Mouse (Mus musculus): ENCODE data around the gene Qrich1. TPM values are rescaled to one million over a fixed set of nuclear protein-coding genes. Genes with fewer than 3 reads are reported as not detected.

The Qrich1 gene
- total and polyA plus RNA-seq, 3 experiments, result 55.6 to 64.2 (median 57.8) TPM

DNA sequence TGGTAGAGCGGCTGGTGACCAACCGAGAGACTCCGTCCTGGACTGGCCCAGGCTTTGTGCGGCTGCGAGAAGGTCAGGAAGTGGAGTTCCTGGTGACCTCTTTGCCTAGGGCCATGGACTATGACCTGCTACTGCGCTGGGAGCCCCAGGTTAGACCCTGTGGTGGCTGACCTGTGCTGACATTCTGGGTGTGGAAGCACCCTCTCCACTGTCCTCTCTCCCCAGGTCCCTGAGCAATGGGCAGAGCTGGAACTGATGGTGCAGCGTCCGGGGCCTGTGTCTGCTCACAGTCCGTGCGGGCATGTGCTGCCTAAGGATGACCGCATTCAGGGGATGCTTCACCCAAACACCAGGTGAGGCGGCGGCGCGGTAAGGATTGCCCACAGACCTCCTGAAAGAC lies 32.6 kb upstream of the Qrich1 start:
- peaks cover 10% of the 10 kb centered on the region for H3K4me1 ChIP-seq (ENCODE audit: control insufficient read depth, insufficient read depth, low read length)
- H3K4me3 ChIP-seq, result no peak overlapping the region
- H3K79me2 ChIP-seq (replicated peaks; ENCODE audit: control insufficient read depth, insufficient read depth, low read length), result peaks cover 8% of the 10 kb centered on the region
- H3K36me3 ChIP-seq (ENCODE audit: control insufficient read depth, insufficient read depth, low read length), result no peaks in the 10 kb centered on the region
- DNase-seq, result no peak
- TF ChIP-seq EP300 (IDR thresholded peaks at IDR 0.05; ENCODE audit: insufficient read depth, low read depth, low read length) (no peak), POLR2A (IDR thresholded peaks at IDR 0.05; ENCODE audit: insufficient read depth, low read depth, low read length) (no peak), CTCF (IDR thresholded peaks at IDR 0.05) (no peak)
- WGBS, result 94% methylated on average over 15 of the region's 15 CpGs
- no peak overlapping the region for H3K9ac ChIP-seq (ENCODE audit: low read depth, low read length)
- no peaks in the 10 kb centered on the region for H3K27me3 ChIP-seq (ENCODE audit: control insufficient read depth, insufficient read depth, low read length)
- intact Hi-C loops (cut with DNase I), result no loop called here
- no peak overlapping the region for H3K27ac ChIP-seq

DNA sequence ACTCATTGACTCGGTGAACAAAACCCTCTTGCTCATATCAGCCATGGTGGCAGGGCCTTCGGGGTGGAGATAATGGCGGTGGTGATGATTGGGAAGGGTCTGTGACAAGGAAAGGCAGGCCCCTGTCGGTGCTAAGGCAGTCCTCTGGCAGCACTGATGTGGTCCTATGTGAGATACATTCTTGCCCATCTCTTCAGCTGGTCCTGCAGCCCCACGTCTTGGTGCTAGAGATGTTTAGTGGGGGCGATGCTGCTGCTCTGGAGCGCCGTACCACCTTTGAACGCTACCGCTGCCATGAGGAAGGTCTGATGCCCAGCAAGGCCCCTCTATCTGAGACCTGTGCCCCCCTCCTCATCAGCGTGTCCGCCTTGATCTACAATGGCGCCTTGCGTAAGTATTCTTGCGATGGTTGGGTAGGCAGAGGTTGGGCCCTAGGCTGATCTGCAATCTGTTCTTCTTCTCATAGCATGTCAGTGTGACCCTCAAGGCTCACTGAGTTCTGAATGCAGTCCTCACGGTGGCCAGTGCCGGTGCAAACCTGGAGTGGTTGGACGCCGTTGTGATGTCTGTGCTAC lies 31.2 kb upstream of the Qrich1 start:
- 94% methylated on average over 19 of the region's 19 CpGs for WGBS
- H3K4me3 ChIP-seq, result no peak overlapping the region
- no peak for TF ChIP-seq CTCF (IDR thresholded peaks at IDR 0.05)
- no peak for TF ChIP-seq EP300 (IDR thresholded peaks at IDR 0.05; ENCODE audit: insufficient read depth, low read depth, low read length)
- no peak for TF ChIP-seq POLR2A (IDR thresholded peaks at IDR 0.05; ENCODE audit: insufficient read depth, low read depth, low read length)
- no peak overlapping the region for H3K27ac ChIP-seq
- DNase-seq, result no peak
- H3K36me3 ChIP-seq (ENCODE audit: control insufficient read depth, insufficient read depth, low read length), result no peaks in the 10 kb centered on the region
- H3K4me1 ChIP-seq (ENCODE audit: control insufficient read depth, insufficient read depth, low read length), result peaks cover 9% of the 10 kb centered on the region
- no peak overlapping the region for H3K9ac ChIP-seq (ENCODE audit: low read depth, low read length)
- peaks cover 3% of the 10 kb centered on the region for H3K79me2 ChIP-seq (replicated peaks; ENCODE audit: control insufficient read depth, insufficient read depth, low read length)
- intact Hi-C loops (cut with DNase I), result no loop called here
- H3K27me3 ChIP-seq (ENCODE audit: control insufficient read depth, insufficient read depth, low read length), result no peaks in the 10 kb centered on the region

DNA sequence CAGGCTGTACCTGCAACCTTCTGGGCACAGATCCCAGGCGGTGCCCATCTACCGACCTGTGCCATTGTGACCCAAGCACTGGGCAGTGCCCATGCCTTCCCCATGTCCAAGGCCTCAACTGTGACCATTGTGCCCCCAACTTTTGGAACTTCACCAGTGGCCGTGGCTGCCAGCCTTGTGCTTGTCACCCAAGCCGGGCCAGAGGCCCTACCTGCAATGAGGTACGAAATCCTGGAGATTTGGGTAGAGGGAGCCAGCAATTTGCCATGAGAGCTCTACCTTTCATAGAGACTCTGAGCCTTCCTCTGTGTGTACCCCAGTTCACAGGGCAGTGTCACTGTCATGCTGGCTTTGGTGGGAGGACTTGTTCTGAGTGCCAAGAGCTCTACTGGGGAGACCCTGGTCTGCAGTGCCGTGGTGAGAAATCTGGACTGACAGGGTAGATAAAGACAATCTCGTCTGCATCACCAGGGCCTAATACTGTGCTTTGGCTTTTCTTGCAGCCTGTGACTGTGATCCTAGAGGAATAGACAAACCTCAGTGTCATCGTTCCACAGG lies 29.6 kb upstream of the Qrich1 start:
- Histone ChIP-seq H3K27ac (no peak overlapping the region), H3K4me3 (no peak overlapping the region), H3K79me2 (replicated peaks; ENCODE audit: control insufficient read depth, insufficient read depth, low read length) (peaks cover 2% of the 10 kb centered on the region; the same call in 1 of the 2 replicates), H3K4me1 (ENCODE audit: control insufficient read depth, insufficient read depth, low read length) (peaks cover 5% of the 10 kb centered on the region), H3K36me3 (ENCODE audit: control insufficient read depth, insufficient read depth, low read length) (peaks cover 2% of the 10 kb centered on the region; the same call in 1 of the 2 replicates), H3K9ac (ENCODE audit: low read depth, low read length) (no peak overlapping the region), H3K27me3 (ENCODE audit: control insufficient read depth, insufficient read depth, low read length) (no peaks in the 10 kb centered on the region)
- TF ChIP-seq EP300 (IDR thresholded peaks at IDR 0.05; ENCODE audit: insufficient read depth, low read depth, low read length), result no peak
- no peak for TF ChIP-seq POLR2A (IDR thresholded peaks at IDR 0.05; ENCODE audit: insufficient read depth, low read depth, low read length)
- TF ChIP-seq CTCF (IDR thresholded peaks at IDR 0.05), result no peak
- WGBS, result 89% methylated on average over 8 of the region's 8 CpGs
- intact Hi-C loops (cut with DNase I), result no loop called here
- DNase-seq, result no peak

DNA sequence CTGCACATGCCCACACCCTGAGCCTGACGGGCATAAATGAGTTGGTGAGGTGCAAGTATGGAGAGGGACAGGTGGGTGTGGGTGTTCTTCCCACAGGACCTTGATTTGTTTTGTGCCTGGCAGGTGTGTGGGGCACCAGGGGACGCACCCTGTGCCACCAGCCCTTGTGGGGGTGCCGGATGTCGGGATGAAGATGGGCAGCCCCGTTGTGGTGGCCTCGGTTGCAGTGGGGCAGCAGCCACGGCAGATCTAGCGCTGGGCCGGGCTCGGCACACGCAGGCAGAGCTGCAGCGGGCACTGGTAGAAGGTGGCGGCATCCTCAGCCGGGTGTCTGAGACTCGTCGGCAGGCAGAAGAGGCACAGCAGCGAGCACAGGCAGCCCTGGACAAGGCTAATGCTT lies 28.2 kb upstream of the Qrich1 start:
- TF ChIP-seq POLR2A (IDR thresholded peaks at IDR 0.05; ENCODE audit: insufficient read depth, low read depth, low read length) (no peak), CTCF (IDR thresholded peaks at IDR 0.05) (no peak), EP300 (IDR thresholded peaks at IDR 0.05; ENCODE audit: insufficient read depth, low read depth, low read length) (no peak)
- H3K4me3 ChIP-seq, result no peak overlapping the region
- H3K27ac ChIP-seq, result no peak overlapping the region
- intact Hi-C loops (cut with DNase I), result no loop called here
- peaks cover 7% of the 10 kb centered on the region for H3K4me1 ChIP-seq (ENCODE audit: control insufficient read depth, insufficient read depth, low read length)
- no peaks in the 10 kb centered on the region for H3K27me3 ChIP-seq (ENCODE audit: control insufficient read depth, insufficient read depth, low read length)
- peaks cover 6% of the 10 kb centered on the region for H3K36me3 ChIP-seq (ENCODE audit: control insufficient read depth, insufficient read depth, low read length)
- no peak overlapping the region for H3K9ac ChIP-seq (ENCODE audit: low read depth, low read length)
- H3K79me2 ChIP-seq (replicated peaks; ENCODE audit: control insufficient read depth, insufficient read depth, low read length), result peaks cover 2% of the 10 kb centered on the region; the same call in 1 of the 2 replicates
- WGBS, result 89% methylated on average over 17 of the region's 17 CpGs
- no peak for DNase-seq

DNA sequence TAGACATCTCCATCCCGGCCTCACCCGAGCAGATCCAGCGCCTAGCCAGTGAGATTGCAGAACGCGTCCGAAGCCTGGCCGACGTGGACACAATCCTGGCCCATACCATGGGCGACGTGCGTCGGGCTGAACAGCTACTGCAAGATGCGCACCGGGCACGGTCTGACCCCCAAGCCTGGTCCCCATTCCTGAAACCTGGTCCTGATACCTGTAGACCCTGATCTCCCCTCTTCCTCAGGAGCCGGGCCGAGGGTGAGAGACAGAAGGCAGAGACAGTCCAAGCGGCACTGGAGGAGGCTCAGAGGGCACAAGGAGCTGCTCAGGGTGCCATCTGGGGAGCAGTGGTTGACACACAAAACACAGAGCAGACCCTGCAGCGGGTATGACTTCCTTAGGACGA lies 27.4 kb upstream of the Qrich1 start:
- no peak for TF ChIP-seq CTCF (IDR thresholded peaks at IDR 0.05)
- TF ChIP-seq EP300 (IDR thresholded peaks at IDR 0.05; ENCODE audit: insufficient read depth, low read depth, low read length), result no peak
- no peak for TF ChIP-seq POLR2A (IDR thresholded peaks at IDR 0.05; ENCODE audit: insufficient read depth, low read depth, low read length)
- no peak overlapping the region for H3K9ac ChIP-seq (ENCODE audit: low read depth, low read length)

More for the DNA sequence above, 27.4 kb upstream of the Qrich1 start:
- H3K4me3 ChIP-seq, result no peak overlapping the region
- WGBS, result 95% methylated on average over 20 of the region's 20 CpGs
- peaks cover 7% of the 10 kb centered on the region for H3K4me1 ChIP-seq (ENCODE audit: control insufficient read depth, insufficient read depth, low read length)
- no peak for DNase-seq
- H3K36me3 ChIP-seq (ENCODE audit: control insufficient read depth, insufficient read depth, low read length), result peaks cover 6% of the 10 kb centered on the region
- intact Hi-C loops (cut with DNase I), result no loop called here
- no peaks in the 10 kb centered on the region for H3K27me3 ChIP-seq (ENCODE audit: control insufficient read depth, insufficient read depth, low read length)
- H3K79me2 ChIP-seq (replicated peaks; ENCODE audit: control insufficient read depth, insufficient read depth, low read length), result peaks cover under 1% of the 10 kb centered on the region; the same call in 1 of the 2 replicates
- H3K27ac ChIP-seq, result no peak overlapping the region
